In the genomic region with DNA sequence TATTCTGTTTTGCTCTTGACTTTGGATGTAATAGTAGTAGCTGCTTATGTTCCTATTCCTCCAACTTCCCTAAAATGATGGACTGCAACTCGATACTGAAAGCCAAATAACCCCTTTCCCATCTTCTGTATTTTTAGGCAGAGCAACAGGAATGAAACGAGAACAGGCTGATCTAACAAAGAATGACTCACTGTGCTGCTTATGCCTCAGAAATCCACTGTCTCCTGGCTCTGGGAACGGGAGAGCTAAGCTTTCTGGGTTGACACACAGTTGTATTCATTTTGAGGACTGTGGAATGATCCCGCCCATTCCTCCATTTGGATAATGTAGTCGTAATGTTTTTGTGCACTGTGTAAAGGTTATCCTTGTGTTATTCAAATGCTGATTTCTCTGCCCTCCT, we compare ENCODE assay signal across 24 mouse cellular contexts.
DNase-seq lines count a peak whose midpoint lies in the region; TF ChIP-seq lines count a peak whose summit lies in the region.
"Had no signal": no experiment of that assay in that cellular context is flagged by ENCODE, and none has a peak within 500 bp of the region (broad histone marks: within the 10 kb centered on the region; RNA-seq: fewer than 3 reads in every experiment).

No protein-coding gene starts in this region.

- TF ChIP-seq CTCF in olfactory bulb, adult 2 months (IDR thresholded peaks at IDR 0.05; ENCODE audit: insufficient read depth, low read depth, low read length): no peak
- TF ChIP-seq CTCF in heart, adult 2 months (IDR thresholded peaks at IDR 0.05): no peak

- H3K9ac ChIP-seq in heart, adult 2 months (ENCODE audit: low read depth, low read length): no peak overlapping the region
- H3K9ac ChIP-seq: embryonic facial prominence, embryonic 13.5 days; forebrain, embryonic 12.5 days; forebrain, embryonic 15.5 days; hindbrain, embryonic 12.5 days; hindbrain, embryonic 15.5 days; intestine, embryonic 15.5 days had no signal

- no peak for TF ChIP-seq POLR2A in olfactory bulb, adult 2 months (IDR thresholded peaks at IDR 0.05; ENCODE audit: insufficient read depth, low read depth, low read length)
- TF ChIP-seq POLR2A in heart, adult 2 months (IDR thresholded peaks at IDR 0.05; ENCODE audit: insufficient read depth, low read depth, low read length): no peak

- intact Hi-C loops in heart, adult 2 months (cut with DNase I): no loop called here

- no peak overlapping the region for H3K4me3 ChIP-seq in olfactory bulb, adult 2 months (ENCODE audit: insufficient read depth, low read depth, low read length)
- H3K4me3 ChIP-seq in heart, adult 2 months: no peak overlapping the region
- H3K4me3 ChIP-seq: embryonic facial prominence, embryonic 10.5 days; embryonic facial prominence, embryonic 13.5 days; erythroblast, embryonic 14.5 days; forebrain, embryonic 12.5 days; forebrain, embryonic 15.5 days; heart, embryonic 10.5 days; hindbrain, embryonic 12.5 days; hindbrain, embryonic 15.5 days; intestine, embryonic 15.5 days had no signal

- peak overlapping the region; percentile 82 for H3K27ac ChIP-seq in olfactory bulb, adult 2 months (ENCODE audit: insufficient read depth, low read depth, low read length)
- H3K27ac ChIP-seq in heart, adult 2 months: no peak overlapping the region
- H3K27ac ChIP-seq: embryonic facial prominence, embryonic 10.5 days; embryonic facial prominence, embryonic 13.5 days; forebrain, embryonic 12.5 days; forebrain, embryonic 15.5 days; heart, embryonic 10.5 days; hindbrain, embryonic 12.5 days; hindbrain, embryonic 15.5 days; intestine, embryonic 15.5 days had no signal

- no peaks in the 10 kb centered on the region for H3K27me3 ChIP-seq in heart, adult 2 months (ENCODE audit: control insufficient read depth, insufficient read depth, low read length)
- H3K27me3 ChIP-seq: embryonic facial prominence, embryonic 13.5 days; forebrain, embryonic 12.5 days; forebrain, embryonic 15.5 days; hindbrain, embryonic 12.5 days; hindbrain, embryonic 15.5 days; intestine, embryonic 15.5 days had no signal

- no peaks in the 10 kb centered on the region for H3K79me2 ChIP-seq in heart, adult 2 months (replicated peaks; ENCODE audit: control insufficient read depth, insufficient read depth, low read length)

- H3K36me3 ChIP-seq in heart, adult 2 months (ENCODE audit: control insufficient read depth, insufficient read depth, low read length): no peaks in the 10 kb centered on the region
- H3K36me3 ChIP-seq: embryonic facial prominence, embryonic 10.5 days; embryonic facial prominence, embryonic 13.5 days; forebrain, embryonic 12.5 days; forebrain, embryonic 15.5 days; heart, embryonic 10.5 days; hindbrain, embryonic 12.5 days; hindbrain, embryonic 15.5 days; intestine, embryonic 15.5 days had no signal

- 17% methylated on average over 5 of the region's 5 CpGs for WGBS in olfactory bulb, adult 2 months
- WGBS in heart, adult 2 months: 52% methylated on average over 5 of the region's 5 CpGs

- peak; percentile 16 for DNase-seq in layer of hippocampus, adult 9-11 months
- no peak for DNase-seq in layer of hippocampus, adult 11-12 months (ENCODE audit: low spot score)
- peak; percentile 47 for DNase-seq in Muller cell, postnatal 12 days (ENCODE audit: inconsistent ontology term)
- DNase-seq in NIH3T3 (ENCODE audit: low read depth): peak; percentile 8
- DNase-seq in heart, adult 2 months: no peak
- no peak for DNase-seq in adrenal gland, postnatal 36 days
- DNase-seq: adrenal gland, postnatal 10 days; cerebellum, adult 11-12 months; cerebellum, adult 8-10 months; cerebellum, postnatal 10 days; cerebellum, postnatal 36 days; embryo, embryonic 11 days; gastrocnemius, postnatal 25 days; heart, adult 18-20 months had no signal

- no peaks in the 10 kb centered on the region for H3K4me1 ChIP-seq in olfactory bulb, adult 2 months (ENCODE audit: control insufficient read depth, insufficient read depth, low read length)
- H3K4me1 ChIP-seq in heart, adult 2 months (ENCODE audit: control insufficient read depth, insufficient read depth, low read length): no peaks in the 10 kb centered on the region
- H3K4me1 ChIP-seq: embryonic facial prominence, embryonic 13.5 days; heart, embryonic 10.5 days; intestine, embryonic 15.5 days had no signal

- TF ChIP-seq EP300 in heart, adult 2 months (IDR thresholded peaks at IDR 0.05; ENCODE audit: insufficient read depth, low read depth, low read length): no peak

Comparison
In these comparisons a context has a peak if more than half of its experiments do, and no peak if none do; other contexts are left out.
1. DNase-seq: peak in layer of hippocampus, adult 9-11 months (single experiment), Muller cell, postnatal 12 days (single experiment) and NIH3T3 (single experiment); none in layer of hippocampus, adult 11-12 months (single experiment), heart, adult 2 months (0 of 2) and adrenal gland, postnatal 36 days (0 of 2).